Mouse (Mus musculus): ENCODE measurements around the gene Ppm1m. TPM values are rescaled to one million over a fixed set of nuclear protein-coding genes. Genes with fewer than 3 reads are reported as not detected.

Ppm1m gene
- total RNA-seq, 2 experiments from 2014 or later = 9.0 to 11.7 TPM

DNA sequence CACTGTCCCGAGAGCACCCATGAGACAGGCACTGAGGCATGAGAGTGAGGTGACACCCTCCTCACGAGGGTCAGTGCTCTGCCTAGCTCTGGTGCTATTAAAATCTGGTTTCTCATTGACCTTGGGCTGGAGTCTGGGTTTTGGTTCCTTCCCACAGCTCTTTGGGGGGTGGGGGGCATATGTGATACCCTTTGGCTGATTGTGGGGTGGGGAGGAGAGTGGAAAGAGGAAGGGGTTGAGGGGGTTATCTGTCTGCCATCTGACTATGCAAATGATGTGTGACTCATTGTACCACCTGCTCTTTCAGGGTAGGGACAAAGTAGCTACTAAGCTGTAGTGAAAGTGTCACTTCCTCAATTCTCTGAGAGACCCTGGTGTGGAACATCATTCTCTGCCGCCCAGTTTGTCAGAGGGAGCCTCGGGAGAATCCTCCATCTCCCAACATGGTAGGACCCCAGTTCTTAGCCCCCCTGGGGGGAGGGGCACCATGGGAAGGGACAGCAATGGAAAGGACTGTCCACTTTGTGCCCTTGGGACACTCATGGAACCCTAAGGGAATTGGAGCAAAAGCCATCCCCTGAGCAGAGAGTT is 22.8 kb upstream of the Ppm1m start, which contains the start of gene Tlr9:
Gene Tlr9, plus strand, starts transcription at position 338 of the 591 bp plus-strand sequence.
- no peak for ATAC-seq (replicated peaks; ENCODE audit: low FRiP score, poor library complexity, severe bottlenecking)

DNA sequence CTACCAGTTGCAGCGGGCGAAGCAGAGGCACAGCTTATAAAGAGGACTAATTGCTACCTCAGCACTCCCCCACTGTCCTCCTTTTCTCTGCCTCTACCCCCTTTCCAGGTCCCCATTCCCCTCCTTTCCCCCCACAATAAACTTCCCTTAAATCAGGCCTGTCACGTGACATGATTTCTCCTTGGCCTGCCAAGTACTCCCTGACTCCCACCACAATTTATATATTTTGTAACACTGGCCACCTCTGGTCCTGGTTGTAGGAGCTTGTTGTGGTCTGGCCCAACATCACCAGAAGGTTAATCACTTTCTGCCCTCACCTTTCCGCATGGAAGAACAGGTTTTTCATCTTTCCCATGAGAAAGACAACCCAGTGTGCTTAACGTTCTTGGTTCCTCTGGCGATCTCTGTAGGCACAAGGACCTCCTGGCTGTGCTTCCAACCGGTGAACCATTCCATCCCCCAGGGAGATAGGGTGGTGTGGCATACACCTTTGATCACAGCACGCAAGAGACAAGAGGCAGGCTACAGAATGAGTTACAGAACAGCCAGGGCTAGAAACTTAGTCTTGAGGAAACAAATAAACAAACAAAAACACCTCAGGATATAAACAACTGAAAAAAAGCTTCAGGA is 21.5 kb upstream of the Ppm1m start:
- no peak for ATAC-seq (replicated peaks; ENCODE audit: low FRiP score, poor library complexity, severe bottlenecking)

DNA sequence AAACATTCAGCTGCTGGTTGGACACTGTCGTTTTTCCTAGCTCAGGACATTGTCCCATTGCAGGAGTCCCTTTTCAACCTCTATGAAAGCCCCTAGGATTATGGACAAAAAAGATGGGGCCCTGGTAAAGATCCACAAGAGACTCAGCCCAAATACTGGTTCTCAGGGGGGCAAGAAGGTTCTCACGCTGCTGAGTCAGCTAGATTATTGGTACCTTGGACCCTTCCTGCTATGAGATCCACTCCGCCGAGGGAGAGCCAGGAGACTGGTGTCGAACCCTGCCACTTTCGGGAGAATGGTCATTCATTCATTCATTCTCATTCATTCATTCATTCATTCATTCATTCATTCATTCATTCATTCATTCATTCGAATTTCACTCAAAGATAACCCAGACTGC is 17.4 kb upstream of the Ppm1m start:
- no peak for ATAC-seq (replicated peaks; ENCODE audit: low FRiP score, poor library complexity, severe bottlenecking)

DNA sequence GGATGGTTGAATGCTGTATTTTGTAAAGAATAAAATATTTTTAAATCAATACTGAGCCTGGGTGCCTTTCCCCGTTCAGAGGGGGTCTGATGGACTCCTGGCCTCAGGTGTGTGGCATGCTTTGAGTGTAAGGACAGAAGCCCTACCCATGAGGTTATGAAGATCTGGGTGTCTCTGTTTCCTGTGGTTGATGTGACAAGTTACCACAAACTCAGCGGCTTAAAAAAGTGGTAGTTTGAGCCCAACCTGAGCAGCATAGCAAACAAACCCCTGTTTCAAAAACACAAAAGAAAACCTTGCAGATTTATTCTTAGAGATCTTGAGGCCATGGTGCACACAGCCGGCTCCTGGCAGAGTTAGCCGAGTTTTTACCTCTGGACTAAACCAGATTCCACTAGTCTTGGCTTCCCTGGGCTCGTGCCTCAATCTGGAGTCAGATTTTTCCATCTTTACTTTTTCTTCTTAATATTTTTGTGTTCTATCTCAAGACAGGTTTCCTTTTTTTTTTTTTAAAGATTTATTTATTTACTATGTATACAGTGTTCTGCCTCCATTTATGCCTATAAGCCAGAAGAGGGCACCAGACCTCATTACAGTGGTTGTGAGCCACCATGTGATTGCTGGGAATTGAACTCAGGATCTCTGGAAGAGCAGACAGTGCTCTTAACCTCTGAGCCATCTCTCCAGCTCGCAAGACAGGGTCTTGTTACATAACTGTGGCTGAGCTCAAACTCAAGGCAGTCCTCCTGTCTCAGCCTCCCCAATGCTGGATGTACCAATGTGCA is 16.0 kb upstream of the Ppm1m start:
- ATAC-seq (replicated peaks; ENCODE audit: low FRiP score, poor library complexity, severe bottlenecking) = no peak

DNA sequence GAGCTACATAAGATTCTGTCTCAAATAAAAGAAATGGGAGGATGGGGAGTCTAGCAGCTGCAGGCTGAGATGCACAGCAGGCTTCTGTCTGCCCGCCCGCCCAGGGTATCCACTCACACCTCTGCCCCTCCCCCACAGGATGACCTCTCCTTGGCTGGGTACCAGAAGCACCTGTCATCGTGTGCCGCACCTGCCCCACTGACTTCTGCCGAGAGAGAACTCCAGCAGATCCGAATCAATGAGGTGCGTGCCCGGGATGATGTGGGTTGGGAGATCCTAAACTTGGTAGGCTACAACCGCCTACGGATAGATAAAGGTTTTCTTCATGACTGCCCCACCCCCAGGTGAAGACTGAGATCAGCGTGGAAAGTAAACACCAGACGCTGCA is 13.0 kb upstream of the Ppm1m start:
- no peak for ATAC-seq (replicated peaks; ENCODE audit: low FRiP score, poor library complexity, severe bottlenecking)

DNA sequence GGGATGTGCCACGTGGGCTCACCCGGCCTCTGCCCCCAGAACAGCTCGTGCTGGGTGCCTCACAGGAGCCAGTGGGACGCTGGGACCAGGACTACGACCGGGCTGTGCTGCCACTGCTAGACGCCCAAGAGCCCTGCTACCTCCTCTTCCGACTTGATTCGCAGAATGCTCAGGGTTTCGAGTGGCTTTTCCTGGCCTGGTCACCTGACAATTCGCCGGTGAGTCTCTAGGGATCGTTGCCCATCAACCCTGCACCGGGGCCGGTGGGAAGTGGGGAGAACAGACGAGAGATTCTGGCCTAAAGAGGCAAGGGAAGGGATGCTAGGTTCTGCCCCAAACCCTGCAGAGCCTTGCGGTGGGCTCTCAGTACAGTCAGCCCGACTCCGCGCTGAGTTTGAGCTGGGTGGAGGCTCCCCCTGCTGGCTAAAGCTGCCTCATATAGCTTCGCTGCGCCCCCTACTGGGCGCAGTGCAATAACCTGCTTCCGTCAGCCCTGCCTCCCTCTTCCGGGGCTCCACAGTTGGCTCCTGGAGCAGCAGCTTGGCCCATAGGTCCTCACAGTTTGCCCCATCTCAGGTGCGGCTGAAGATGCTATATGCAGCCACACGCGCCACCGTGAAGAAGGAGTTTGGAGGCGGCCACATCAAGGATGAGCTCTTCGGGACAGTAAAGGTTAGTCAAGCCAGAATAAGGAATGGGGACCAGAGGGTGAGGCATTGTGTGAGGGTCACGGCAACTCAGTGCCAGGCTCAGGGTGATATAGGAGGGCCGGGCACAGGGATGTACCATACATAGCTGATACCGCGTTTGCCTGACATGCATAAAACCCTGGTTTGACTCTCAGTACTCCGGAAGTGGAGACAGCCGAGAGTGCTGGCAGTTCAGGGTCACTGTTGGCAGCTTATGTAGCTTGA is 12.4 kb upstream of the Ppm1m start:
- peak; percentile 94 for ATAC-seq (replicated peaks; ENCODE audit: low FRiP score, poor library complexity, severe bottlenecking)

DNA sequence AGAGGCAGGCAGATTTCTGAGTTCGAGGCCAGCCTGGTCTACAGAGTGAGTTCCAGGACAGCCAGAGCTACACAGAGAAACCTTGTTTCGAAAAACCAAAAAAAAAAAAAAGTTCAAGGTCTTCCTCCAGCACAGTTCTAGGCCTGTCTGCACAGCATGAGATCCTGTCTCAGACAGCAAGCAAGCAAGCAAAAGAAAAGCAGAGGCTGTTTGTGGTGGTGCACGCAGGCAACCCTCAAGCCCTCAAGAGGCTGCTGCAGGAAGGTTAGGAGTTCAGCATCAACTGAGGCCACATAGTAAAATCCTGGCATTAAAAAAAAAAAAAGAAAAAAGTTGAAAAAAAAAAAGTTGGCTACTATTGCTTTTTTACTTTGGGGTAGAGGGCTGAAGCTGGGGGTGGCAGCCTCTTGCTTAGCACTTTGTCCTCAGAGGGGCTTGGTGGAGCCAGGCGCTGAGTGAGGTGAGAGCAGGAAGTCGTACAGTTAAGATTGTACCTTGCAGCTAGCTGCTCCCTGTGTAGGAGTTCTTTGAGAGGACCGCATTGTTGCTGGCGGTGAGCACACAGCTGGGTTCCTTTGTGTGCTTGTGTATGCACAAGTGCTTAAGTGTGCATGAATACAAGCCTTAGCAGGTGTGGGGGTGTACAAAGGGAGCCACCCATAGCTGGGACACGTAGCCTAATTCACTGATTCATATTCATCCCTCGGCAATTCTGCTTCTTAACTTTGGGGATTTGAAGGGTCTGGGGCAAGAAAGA is 11.5 kb upstream of the Ppm1m start:
- ATAC-seq (replicated peaks; ENCODE audit: low FRiP score, poor library complexity, severe bottlenecking) = no peak

DNA sequence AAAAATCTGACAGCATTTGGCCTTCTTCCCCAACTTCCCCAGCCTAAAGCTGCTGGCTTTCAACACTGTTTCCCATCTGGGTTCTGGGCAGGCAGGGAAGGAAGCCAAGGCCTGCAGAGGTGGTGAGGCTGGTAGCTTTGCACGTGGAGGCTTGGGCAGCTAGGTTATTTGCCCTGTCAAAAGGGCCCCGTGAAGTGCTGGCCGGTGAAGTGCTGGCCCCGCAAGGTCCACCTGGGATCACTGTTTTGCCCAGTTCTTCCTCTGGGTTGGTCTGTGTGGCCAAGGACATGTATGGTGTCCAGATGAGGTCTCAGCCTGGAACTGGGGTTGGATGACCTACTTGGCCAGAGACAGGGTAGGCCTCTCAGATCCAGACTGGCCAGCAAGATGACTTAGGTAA is 10.4 kb upstream of the Ppm1m start:
- no peak for ATAC-seq (replicated peaks; ENCODE audit: low FRiP score, poor library complexity, severe bottlenecking)

DNA sequence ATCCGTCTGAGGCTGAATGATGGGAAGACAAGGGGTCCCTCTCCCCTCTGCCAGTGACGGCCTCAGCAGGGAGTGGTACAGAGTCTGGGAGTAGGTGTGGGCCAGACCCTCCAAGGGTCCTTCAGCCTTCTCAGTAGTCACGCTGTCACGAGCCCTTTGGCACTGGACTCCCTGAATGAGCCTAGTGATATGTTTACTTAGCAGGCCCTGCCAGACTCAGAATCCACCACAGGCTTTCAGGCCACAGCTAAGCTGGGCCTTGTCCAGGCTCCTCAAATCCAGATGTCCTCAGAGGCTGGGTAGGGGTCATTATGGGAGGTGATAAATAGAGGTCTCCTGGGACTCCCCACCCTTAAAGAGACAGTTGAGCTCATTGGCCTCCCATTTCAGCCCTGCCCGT is 8.6 kb upstream of the Ppm1m start:
- ATAC-seq (replicated peaks; ENCODE audit: low FRiP score, poor library complexity, severe bottlenecking) = no peak

DNA sequence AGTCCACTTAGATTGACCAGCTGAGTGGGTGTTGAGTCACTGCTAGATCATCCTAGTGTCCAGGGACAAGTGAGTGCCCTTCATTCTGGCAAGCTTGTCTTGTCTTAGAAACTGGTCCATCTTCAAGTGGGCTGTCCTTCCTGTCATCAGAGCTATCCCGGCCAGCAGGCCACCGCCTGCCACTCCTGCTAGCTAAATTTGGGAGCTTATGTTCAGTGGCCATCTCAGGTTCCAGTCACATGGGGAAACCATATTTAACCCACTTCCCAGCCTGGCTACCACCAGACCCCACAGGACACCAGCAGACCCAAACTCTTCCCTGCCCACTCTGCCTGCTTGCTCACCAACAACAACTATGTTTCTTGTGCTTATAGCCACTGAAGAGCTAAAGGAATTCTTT is 7.0 kb upstream of the Ppm1m start:
- ATAC-seq (replicated peaks; ENCODE audit: low FRiP score, poor library complexity, severe bottlenecking) = no peak

DNA sequence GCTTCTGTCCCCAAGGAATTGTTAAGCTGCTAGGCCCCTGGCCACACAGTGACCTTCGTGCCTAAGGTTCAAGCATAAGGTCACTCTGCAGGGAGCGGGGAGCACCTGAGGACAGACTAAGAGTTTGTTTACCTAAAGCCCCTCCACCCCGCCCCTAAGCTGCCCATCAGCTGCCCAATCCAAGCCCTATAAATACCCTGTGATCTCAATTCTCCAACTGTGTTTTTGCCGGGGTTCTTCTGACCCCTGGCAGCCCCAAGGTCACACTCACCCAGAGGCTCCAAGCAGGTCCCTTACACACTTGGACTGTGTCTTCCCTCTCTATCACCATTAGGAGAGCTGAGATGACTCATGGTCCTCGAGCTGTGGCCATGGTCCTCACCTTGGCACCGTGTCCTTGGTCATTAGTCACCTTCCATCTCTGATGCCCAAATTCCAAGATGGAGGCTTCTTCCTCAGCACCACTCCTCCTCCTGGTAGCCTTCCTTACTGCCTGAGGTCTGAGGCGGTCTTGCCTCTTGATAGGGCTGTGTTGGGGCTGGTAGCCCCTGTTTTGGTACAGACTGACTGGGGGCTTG is 6.3 kb upstream of the Ppm1m start:
- ATAC-seq (replicated peaks; ENCODE audit: low FRiP score, poor library complexity, severe bottlenecking) = no peak

DNA sequence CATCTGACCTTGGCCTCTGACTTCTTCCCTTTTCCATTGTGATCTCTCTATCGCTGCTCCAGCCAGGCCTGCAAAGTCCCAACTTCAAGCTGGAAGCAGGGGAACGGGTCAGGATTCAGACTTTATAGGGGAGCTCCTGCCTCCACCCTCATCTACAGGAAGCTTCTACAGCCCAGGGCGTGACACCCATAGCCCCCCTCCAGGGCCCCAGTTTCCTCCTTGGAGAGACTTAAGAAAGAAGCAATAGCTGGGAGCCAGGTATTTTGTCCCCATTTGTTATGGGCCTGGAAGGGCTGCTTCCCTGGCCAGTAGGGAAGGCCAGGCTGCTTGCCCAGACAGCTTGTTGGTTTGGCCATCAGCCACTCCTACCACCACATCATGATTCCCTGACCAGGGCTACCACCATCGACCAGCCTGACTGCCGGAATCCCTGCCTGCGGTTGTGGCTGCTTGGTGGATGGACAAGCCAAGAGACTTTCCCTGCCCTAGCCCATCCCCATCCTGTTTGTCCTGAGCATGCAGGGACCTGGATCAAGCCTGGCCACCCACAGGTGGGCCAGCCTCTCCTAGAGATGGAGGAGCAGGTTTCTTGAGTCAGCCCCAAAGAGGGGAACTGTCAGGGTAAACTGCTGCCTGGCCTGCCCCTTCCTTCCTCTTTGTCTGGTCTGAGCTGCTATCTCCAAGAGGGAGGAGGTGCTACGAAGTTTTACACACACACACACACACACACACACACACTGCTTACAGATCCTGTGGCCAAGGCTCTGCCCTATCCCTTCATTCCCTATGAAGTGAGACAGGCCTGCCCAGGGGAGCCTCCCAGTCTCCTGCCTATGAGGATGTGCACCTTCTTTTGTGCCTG is 4.7 kb upstream of the Ppm1m start:
- ATAC-seq (replicated peaks; ENCODE audit: low FRiP score, poor library complexity, severe bottlenecking) = no peak

DNA sequence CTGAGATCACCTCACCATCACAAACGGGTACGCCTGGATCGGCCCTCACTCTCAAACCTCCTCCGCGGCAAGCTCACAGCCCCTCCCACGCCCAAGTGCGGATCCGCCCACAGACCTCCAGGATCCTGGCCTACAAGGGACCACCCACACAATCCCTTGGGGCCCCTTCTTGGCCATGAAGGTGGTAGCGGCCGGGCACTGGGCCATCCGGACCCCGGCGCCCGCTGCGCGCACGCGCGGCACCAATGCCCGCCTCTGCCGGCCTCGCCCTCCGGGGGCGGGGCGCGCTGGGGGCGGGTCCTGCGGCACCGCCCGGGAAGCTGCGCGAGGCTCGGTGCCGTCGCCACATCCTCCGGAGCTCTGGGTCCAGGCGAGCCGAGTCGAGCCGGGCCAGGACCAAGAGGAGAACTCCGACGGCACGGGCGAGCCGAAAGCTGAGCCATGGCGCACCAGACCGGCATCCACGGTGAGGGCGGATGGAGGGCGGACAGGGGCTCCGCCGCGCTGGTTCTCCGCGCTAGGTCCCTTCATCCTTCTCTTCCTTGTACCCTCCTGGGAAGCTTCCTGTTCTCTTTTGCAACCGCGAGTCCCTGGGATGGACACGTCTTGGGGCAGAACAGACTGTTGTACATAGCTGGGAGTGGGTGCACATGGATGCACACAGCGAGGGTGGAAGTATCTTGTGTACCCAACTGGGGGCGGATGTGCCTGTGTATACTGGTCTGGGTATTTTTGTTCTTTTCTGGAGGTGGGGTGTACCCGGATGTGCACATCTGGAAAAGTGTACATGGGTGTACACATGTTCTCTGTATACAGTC is 3.5 kb upstream of the Ppm1m start, which contains the start of gene Twf2:
Gene Twf2, plus strand, starts transcription at position 290 of the 818 bp plus-strand sequence.
- peak; percentile 72 for ATAC-seq (replicated peaks; ENCODE audit: low FRiP score, poor library complexity, severe bottlenecking)

DNA sequence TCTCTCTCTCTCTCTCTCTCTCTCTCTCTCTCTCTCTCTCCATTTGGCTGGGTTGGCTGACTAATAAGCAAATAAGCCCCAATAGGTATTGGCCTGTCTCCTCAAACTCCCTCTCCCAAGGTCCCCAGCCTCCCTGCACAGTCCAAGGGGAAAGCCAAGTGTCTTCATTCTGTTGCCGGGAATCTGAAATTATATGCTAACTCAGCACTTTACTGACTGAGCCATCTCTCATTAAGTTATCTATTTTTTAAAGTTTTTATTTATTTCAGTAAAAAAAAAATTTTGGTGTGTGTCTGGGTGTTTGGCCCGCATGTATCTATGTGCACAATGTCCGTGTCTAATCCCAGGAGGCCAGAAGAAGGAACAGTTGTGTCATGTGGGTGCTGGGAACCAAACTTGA is 2.3 kb upstream of the Ppm1m start:
- no peak for ATAC-seq (replicated peaks; ENCODE audit: low FRiP score, poor library complexity, severe bottlenecking)

DNA sequence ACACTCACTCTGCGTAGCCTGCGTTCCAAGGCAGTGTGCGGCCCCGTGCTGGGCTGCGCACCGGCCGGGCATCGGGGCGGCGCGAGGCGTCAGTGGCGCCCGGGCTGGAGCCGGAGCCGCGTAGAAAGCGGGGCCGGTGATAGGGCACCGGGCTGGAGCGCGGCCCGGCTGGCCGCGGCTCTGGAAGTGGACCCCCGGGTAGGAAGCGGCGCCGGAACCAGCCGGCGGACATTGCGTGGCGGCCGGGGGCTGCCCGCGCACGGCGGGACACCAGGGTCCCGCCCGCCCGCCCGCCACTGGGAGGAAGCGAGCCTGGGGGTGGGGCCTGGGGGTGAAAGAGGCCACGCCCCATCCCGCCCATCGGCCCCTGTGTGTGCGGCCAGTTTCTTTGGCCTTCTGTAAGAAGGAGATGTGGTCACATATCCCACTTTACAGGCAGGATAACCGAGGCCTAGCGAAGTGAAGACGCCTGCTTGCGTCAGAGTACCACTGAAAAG is 536 bp downstream of the Ppm1m start:
- peak; percentile 41 for ATAC-seq (replicated peaks; ENCODE audit: low FRiP score, poor library complexity, severe bottlenecking)

DNA sequence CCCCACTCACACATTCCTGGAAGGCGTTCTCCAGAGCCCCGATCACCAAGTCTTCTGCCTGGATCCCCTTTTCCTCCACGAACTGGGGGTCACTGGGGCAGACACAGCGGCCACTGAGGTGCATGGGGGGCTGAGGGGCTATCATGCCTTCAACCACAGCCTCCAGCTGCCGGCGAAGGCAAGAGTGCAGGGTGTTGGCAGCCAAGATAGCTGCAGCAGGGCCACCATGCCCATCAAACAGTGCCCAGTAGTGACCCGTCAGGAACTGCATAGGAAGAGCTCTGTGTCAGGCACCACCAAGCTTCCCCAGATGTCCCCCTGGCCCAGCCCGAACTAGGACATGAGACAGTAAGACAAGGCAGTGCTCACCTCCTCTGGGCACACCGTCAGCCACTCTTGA is 1.8 kb downstream of the Ppm1m start:
- no peak for ATAC-seq (replicated peaks; ENCODE audit: low FRiP score, poor library complexity, severe bottlenecking)

DNA sequence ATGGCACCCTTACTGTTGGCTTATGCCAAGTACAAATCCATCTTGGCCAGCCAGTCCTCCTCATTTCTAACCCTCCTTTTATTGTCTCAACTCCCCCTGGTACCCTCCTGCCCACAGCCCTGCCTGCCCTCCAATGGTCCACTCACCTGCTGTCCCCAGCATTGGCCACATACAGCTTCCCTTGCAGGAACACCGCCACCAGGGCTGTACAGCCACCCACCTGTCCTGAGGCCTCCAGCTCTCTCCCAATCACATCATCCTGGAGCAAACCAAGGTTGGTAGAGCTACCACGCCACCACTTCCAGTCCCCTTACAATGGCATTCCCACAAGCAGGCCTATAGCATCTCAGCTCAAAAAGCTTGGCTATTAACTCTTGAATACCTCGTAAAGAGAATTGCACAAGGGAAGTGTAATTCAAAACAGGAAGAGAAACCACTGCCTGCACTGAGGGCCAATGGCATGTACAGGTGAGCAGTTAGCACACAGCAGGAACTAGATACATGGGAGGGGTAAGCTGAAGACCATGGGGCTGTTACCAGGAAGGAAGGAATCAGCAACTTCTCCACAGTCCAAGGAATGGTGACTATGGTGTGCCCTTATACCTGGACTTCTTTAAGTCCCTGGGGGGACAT is 2.3 kb downstream of the Ppm1m start:
- no peak for ATAC-seq (replicated peaks; ENCODE audit: low FRiP score, poor library complexity, severe bottlenecking)
